Mouse (Mus musculus): ENCODE measurements around the gene Cyp2j12.
"Not testable (repeated sequence)": the region's sequence is repeated elsewhere in the genome, so short reads cannot be mapped to it uniquely, and the experiment has no call there.

Cyp2j12 gene

DNA sequence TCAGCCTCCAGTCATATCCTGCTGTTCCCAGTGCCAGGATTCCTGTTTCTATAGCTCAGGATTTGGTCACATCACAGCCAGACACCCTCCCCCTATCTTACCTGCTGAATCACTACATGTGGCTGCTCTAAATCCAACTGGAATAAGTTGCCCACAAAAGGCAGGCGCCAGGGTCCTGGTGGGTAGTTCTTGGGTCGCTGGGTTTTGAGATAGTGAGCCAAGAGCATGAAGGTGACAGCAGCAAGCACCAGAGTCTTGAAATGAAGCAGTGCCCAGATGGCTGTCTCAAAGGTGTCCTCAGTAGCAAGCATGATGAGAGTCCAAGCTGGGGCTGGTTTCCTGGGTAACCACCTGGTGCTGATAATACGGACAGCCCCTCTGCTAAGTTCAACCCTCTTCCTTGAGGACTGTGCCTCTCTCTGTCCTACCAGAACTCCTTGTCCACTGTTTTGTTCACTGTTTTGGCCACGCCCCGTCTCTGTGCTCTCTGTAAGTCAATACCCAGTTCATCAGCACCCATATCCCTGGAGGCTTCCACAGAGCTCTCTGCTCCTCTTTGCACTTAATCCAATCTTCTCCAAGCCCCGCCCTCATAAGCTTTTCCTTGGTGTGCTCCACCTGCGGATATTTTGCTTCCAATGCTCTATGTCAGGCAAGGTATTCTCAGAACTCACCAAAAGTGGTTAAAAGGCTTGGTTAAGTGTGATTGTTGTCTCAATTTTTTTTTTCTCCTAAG is at the start of gene Cyp2j12:
Gene Cyp2j12, minus strand, starts transcription at position 421 of the 736 bp plus-strand sequence.
- DNase-seq (ENCODE audit: extremely low spot score) = no peak

DNA sequence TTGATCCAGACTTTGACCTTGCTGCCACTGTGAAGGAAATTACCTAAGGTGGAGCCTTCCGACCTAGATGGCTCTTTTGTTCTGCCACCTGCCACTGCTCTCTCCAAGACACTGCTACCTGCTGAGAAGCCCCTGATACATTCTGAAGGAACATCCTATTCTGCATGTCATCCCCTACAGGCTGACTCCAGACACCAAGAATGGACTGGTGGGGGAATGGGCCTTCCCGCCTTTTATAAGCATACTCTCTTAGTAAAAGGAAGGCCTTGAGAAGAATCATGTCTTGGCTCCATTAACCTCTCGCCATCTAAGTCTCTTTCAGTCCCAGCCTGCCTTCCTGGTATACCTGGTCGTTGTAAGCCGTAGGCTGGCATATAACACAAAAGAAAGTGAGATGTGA is 48.4 kb upstream of the Cyp2j12 start:
- not testable (repeated sequence) for DNase-seq (ENCODE audit: extremely low spot score)

DNA sequence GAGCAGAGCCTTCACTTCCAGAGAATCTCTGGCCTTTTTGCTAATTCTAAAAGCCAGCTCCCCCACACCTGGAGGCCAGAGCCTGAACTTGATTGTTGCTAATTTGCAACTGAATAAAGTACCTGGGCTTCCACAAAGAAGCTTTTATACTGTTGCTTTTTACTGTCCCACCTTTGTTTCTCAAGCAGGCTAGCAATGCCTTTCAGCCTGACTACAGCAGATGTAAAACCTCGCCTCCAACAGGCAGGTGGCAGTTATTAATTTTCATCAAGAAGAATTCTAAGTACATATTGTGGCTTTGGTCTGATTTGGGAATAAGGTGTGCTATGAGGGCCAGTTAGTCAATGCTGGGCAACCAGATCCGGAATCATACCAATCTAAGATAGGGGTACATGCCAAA is 47.7 kb upstream of the Cyp2j12 start:
- not testable (repeated sequence) for DNase-seq (ENCODE audit: extremely low spot score)

DNA sequence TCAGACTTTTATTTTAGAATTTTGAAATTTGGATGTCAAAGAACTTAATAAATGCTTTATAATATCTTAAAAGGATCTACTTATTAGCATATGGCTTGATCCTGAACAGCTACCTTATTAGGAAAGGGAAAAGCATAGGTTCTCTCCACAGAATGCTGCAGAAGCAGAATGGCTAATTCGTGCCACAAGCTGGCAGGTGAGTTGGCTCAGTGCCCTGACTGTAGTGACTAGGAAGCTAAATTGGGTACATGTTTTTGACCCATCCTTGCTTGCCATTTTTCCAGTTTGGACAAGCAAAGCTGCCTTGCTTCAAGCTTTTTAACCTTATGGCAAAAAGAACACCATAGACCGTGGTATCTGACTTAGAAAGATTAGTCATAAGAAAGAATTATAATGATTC is 47.2 kb upstream of the Cyp2j12 start:
- not testable (repeated sequence) for DNase-seq (ENCODE audit: extremely low spot score)

DNA sequence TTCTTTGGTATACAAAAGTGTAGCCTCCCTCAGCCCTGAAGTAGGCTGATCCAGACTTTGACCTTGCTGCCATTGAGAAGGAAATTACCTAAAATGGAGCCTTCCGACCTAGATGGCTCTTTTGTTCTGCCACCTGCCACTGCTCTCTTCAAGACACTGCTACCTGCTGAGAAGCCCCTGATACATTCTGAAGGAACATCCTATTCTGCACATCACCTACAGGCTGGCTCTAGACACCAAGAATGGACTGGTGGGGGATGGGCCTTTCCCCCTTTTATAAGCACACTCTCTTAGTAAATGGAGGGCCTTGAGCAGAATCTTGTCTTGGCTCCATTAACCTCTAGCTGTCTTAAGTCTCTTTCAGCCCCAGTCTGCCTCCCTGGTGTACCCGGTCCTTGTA is 43.8 kb upstream of the Cyp2j12 start:
- not testable (repeated sequence) for DNase-seq (ENCODE audit: extremely low spot score)

DNA sequence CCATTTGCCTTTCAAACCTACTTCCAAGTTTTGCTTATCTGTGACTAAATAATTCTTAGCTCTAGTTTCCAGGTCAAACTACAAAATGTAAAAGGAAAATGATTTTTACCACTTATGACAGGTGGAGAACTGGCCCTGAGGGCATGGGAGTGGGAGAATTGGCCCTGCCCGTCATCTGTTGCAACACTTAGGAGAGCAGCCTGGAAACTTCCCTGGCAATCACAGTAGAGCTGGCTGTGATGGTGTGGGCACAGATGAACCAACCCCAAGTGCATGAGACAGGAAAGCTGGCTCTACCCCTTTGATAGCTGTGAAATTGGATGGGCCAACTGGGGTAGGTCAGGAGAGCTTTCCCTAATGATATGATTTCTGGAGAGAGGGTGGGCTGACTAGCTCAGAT is 21.9 kb upstream of the Cyp2j12 start:
- no peak for DNase-seq (ENCODE audit: extremely low spot score)

DNA sequence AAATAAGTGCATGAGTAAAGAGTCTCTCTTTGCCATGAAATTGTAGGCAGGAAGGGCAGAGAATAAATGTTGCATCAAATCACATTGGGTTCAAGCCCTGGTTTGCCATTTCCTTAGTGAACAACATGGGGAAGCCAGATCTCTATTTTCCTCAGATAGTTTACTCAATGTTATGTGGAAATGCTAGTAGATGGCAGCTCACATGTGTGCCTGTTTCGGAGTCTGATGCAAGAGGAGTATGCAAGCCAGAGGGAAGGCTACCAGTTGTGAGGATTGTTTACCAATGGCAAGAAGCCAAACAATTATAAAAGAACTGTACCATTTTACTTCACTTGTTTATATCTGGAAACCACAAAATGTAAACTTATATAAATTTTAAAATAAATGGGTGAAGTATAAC is 20.6 kb upstream of the Cyp2j12 start:
- no peak for DNase-seq (ENCODE audit: extremely low spot score)

DNA sequence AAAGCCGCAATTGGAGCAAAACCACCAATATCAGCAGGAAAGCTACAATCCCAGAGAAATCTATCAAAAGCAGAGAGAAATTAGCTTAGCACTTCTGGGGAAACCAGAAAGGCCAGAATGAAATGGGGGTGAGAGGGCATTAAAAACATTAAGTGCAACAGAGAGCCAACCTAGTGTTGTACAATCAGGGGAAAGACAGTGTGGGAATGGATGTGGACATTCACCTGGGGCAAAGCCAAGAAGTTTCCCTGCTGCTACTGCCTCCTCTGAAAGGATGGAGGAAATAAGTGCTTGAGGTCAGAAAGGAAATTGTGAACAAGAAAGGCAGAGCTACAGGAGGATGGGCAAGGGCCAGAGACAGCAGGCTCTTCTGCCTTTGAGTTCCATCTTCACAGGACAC is 1.7 kb downstream of the Cyp2j12 start:
- no peak for DNase-seq (ENCODE audit: extremely low spot score)

DNA sequence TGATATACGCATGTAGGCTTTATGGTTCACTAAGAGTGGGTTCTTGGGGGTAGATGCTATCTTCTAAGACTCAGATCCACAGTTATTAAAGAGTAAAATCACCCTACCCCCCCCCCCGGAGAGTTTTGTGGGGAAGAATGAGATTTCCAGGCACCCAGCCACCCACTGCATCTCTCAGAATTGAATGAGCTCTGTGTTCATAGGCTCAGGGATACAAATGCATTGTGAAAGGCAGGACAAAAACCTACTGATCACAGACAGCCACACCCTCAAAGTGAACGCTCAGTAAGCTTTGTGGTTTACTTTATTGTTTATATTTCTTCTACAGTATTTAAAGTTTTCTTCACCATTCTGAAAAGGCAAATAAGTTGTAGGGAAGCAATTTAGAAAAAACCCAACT is 6.7 kb downstream of the Cyp2j12 start:
- DNase-seq (ENCODE audit: extremely low spot score) = no peak

DNA sequence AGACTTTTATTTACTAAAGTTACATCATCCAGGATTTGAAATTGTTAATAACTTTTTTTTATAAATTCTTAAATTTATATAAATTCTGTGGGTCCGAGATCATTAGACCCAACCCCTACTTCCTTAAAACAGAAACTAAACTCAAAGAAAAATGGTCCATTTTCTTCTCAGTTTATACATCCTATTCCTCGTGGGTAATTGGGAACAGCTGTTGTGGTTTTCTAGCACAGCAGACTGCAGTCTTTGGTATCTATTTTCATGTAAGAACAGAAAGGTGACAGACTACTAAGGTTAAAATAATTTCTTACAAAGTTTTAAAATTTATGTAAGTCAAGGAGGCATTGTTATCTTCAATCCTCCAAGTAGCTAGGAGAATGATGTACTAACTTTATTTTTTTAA is 44.1 kb downstream of the Cyp2j12 start:
- no peak for DNase-seq (ENCODE audit: extremely low spot score)

DNA sequence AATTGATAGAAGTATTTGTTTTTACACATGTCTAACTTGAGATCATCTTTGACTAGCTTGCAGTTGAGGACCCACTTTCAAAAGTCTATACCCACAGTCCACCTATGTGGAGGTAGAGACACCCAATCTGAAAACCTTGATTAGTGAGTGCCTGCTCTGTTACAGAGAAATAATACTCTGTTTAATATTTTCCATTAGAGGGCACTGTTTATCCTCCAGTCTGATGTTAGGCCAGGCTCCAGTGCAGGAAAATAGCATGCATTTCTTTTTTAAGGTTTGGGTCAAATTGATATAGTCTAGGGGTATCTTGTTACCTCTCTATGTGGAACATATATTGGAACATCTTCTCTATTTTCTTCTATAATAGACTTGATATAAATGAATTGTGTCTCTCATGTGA is 49.1 kb downstream of the Cyp2j12 start:
- no peak for DNase-seq (ENCODE audit: extremely low spot score)

DNA sequence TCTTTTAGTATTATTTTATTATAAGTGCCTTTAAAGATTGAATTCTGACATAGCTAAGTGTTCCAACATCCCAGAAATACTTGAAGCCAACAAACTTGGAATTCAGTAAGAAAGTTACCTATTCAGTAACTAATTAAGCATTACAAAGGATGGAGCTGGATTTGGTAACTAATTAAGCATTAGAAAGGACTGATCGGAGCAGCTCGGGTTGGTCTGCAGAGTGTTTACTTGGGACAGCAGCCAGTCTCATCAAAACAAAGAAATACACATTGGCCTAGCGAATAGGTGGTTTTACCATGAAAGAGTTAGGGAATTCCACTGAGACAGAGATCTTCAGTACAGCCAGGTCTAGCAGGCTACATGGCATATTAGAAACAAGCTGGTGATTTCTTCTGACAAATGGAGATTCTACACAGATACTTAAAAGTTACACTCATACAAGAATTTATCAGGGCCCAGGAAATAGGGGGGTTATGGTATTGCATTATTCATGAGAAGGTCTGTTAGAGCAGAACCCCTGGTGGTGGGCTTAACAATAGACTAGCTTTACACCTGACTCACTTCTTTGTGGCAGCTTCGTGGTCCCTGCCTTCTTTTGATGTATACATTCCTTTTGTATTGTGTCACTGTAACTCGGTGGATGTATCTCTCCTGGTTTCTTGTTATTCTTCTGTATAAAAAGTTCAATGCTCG is 51.5 kb downstream of the Cyp2j12 start:
- DNase-seq (ENCODE audit: extremely low spot score) = not testable (repeated sequence)

DNA sequence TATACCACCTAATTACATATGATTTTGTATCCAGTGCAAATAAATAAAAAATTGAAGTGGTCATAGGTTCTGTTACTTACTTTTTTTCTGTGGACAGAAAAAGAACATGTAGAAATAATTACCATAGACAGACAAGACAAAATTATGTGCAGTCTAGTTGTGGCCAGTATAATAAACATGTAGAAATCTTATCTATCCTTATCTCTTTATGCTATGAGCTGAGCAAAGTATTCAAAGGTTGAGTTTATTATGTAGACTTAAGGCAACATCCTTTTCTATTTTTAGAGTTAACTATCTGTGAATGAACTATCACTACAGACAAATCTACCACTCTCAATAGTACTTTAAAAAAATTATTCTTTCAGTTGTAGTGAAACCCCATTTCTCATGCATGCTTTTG is 62.6 kb downstream of the Cyp2j12 start:
- no peak for DNase-seq (ENCODE audit: extremely low spot score)

DNA sequence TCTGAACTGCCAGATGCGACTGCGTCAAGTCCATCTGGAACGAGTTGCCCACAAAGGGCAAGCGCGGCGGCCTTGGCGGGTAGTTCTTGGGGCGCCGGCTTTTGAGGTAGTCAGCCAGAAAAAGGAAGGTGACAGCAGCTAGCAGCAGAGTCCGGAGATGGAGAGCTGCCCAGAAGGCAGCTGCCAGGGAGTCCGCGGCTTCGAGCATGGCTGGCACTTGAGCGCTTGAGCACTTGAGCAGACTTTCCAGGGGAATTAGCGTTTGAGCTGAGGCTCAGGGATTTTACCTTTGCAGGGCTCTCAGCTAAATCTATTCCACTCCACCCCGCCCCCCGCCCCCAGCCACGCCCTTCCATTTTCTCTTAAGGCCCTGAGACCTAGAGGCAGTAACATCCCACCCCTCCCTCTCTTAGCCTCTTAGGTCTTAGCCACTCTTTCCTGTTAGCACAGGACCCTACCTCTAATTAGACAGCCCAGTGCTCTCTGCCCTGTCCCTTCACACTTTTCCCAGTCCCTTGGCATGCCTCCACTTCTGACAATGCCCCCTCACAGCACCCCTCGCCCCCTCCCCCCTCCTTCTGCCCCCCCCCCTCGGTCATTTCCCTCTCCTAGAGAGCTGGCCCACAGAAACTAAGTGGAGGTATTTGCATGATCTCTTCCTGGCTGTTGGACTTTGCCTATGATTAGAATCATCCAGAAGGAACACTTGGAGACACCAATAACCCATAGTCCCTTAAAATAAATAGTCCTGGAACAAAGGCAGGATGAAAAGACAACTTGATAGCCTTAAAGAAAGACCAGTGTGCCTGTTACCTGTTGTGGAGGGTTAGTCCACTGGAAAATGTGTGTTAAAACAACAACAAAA is 63.5 kb downstream of the Cyp2j12 start, which contains the start of gene Cyp2j13:
Gene Cyp2j13, minus strand, starts transcription at position 286 of the 865 bp plus-strand sequence.
- peak; percentile 16 for DNase-seq (ENCODE audit: extremely low spot score)

DNA sequence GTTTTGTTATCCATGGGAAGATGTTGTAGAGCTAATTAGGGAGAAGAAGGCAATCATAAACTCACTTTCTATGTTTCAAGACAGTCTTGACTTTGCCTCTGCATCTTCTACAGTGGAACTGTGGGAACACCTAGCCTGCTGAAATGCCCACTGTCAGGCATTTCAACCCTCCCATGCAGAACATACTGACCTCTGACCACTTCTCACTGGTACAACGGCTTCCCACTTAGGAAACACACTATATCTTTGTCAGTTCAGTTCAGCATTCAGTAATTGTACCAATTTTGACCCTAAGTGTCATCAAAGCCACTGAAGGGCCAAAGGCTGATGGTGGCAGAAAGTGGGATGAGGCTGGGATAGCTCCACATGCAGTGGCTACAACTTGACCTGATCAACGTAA is 78.9 kb downstream of the Cyp2j12 start:
- no peak for DNase-seq (ENCODE audit: extremely low spot score)

DNA sequence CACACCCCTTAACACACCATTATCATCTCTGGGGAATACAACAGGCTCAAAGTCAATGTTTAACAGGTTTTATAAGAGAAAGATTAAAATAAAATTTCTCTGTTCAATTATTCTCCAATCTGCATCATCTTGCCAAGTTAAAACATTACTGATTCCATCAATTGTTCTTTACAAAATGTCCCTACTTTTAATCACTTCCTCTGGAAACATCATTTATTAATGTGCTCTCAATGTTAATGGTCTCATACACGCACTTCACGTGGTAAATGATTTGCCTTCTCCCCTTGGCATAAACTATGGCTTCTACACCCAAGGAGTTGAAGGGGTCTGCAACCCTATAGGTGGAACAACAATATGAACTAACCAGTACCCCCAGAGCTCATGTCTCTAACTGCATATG is 80.8 kb downstream of the Cyp2j12 start:
- no peak for DNase-seq (ENCODE audit: extremely low spot score)

Measured in embryo, embryonic 9.5 days (tissue).